Mouse (Mus musculus) forebrain, embryonic 11.5 days (tissue): ENCODE measurements around the gene Nfkb1. TPM values are rescaled to one million over a fixed set of nuclear protein-coding genes. Genes with fewer than 3 reads are reported as not detected.

Experiments
- ATAC-seq: fragments of 200-750 bp; cut with Nextera tagmentation; replicated peaks from 2 replicates; pipeline ENCODE4 v1.8.0; 2017; ENCODE audit warnings: moderate TSS enrichment; ENCODE audit not compliant: low FRiP score
- DNase-seq: peaks from one replicate; pipeline ENCODE4 v3.0.0-alpha.2; 2017; ENCODE audit warnings: low spot score
- H3K27ac ChIP-seq: fragments of 300-500 bp; sonication (generic); 2 replicates; pipeline ENCODE4 v1.5.1; 2014; ENCODE audit warnings: low read depth, low read length
- H3K27me3 ChIP-seq: fragments of 300-500 bp; sonication (generic); 2 replicates; pipeline ENCODE4 v1.6.1; 2014; ENCODE audit warnings: mild to moderate bottlenecking, low read length, mixed read lengths; ENCODE audit not compliant: control insufficient read depth, insufficient read depth
- H3K36me3 ChIP-seq: fragments of 300-500 bp; sonication (generic); 2 replicates; pipeline ENCODE4 v1.6.1; 2014; ENCODE audit warnings: mild to moderate bottlenecking, low read length, moderate library complexity, mixed read lengths; ENCODE audit not compliant: control insufficient read depth, insufficient read depth
- H3K4me1 ChIP-seq: fragments of 300-500 bp; sonication (generic); replicated peaks from 2 replicates; pipeline ENCODE4 v1.6.1; 2014; ENCODE audit warnings: low read length, mixed read lengths; ENCODE audit not compliant: control insufficient read depth, insufficient read depth
- H3K4me2 ChIP-seq: fragments of 300-500 bp; sonication (generic); 2 replicates; pipeline ENCODE4 v1.6.1; 2014; ENCODE audit warnings: low read depth, mild to moderate bottlenecking, low read length, moderate library complexity, mixed read lengths; ENCODE audit not compliant: severe bottlenecking
- H3K4me3 ChIP-seq: fragments of 300-500 bp; sonication (generic); 2 replicates; pipeline ENCODE4 v1.5.1; 2014; ENCODE audit warnings: low read depth, low read length
- H3K9ac ChIP-seq: fragments of 300-500 bp; sonication (generic); 2 replicates; pipeline ENCODE4 v1.6.1; 2014; ENCODE audit warnings: low read length
- H3K9me3 ChIP-seq: fragments of 300-500 bp; sonication (generic); 2 replicates; pipeline ENCODE4 v1.6.1; 2016; ENCODE audit warnings: low read length, mixed read lengths; ENCODE audit not compliant: control insufficient read depth
- WGBS: fragments of 180-500 bp; shearing (Covaris S2); extraction: QIAGEN DNeasy Blood & Tissue Kit; methylation state at CpG from one replicate; pipeline ENCODE4 v1.1.7; 2014; 5-methylcytosine and 5-hydroxymethylcytosine counted together
- polyA plus RNA-seq: library from polyadenylated mRNA; unstranded; fragments of >200 nt; fragmentation: Nextera tagmentation; extraction: Ambion mirVana; gene quantifications from 2 replicates; pipeline ENCODE4 v1.2.1, GENCODE M21; 2014

Nfkb1 gene
- polyA plus RNA-seq, 1 experiment from 2014 or later: 14.5 TPM

DNA sequence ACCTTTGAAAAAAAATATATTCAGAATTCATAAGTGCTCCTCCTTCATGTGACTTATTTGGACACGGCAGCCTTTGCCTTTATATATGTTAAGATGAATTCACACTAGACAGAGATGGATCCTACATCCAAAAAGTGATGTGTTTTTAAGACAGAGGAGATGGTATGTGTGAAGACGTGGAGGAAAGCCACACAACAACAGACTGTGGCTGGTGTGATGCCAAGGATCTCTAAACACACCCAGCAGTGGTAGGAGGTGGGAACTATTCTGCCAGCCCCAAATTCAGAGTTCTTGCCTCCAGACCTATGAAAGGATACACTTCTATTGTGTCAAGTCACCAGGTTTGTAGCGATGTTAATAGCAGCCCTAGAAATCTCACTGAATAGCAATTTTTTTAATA, 24.3 kb downstream of the Nfkb1 start:
- Histone ChIP-seq H3K9me3 (no peaks in the 10 kb centered on the region), H3K36me3 (no peaks in the 10 kb centered on the region), H3K9ac (no peak overlapping the region), H3K27me3 (no peaks in the 10 kb centered on the region), H3K4me1 (no peaks in the 10 kb centered on the region), H3K4me2 (no peak overlapping the region), H3K4me3 (no peak overlapping the region), H3K27ac (no peak overlapping the region)
- ATAC-seq: no peak
- DNase-seq: no peak
- WGBS: 96% methylated on average over 3 of the region's 3 CpGs

DNA sequence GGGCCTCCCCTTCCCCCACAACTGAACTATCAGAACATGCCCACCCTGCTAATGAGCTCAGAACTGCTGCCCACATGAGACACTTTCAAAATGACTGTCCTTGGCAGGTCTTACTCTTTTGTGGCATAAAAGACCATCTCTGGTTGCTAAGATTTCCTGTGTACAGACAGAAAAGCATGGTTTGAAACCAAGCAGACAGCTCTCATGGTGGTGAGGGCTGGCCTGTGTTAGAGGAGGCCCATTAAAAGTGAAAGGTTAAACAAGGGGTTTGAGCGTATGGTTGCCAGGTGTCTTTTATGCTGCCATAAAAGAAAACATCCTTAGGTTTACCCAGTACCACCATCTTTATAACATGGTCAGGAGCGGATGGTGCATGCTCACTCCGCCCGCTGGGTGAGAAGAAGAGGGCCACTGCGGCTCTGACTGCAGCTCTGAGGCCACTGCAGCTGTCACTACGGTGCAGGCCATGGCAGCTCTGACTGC, 25.5 kb downstream of the Nfkb1 start:
- ATAC-seq: 0 out of 2 replicates have a peak, but pooled peaks have one; percentile 28

DNA sequence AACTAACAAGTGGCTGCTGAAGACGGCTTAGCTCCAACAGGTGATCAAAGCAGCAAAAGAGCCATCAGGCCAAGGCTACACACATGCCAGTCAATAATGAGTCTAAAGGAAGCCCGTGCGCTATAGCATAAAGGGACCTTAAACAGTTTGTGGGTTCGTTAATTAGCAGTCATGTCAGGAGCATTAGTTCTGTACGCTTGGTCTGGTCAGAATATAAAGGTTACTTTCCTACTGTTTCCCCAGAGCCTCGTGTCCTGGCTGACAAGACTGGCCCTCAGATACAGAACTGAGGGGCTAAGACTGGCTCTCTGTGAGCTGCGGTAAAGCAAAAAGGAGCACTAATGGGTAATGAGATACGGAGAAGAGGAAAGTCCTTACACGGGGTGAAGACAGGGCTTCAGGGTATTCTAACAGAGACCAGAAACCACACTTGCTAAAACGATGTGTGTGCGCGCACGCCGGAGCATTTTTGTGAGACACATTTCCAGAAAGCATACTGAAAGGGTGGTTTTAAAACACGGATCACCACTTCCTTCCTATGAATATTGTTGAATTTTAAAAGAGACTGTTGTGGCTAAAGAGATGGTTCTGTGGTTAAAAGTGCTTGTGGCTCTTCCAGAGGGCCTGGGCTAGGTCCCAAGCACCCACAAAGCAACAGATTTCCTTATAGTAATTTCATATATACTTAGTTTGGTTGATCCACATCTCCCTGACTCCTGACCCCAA, 29.0 kb downstream of the Nfkb1 start:
- Histone ChIP-seq H3K27me3 (no peaks in the 10 kb centered on the region), H3K27ac (no peak overlapping the region), H3K9me3 (no peaks in the 10 kb centered on the region), H3K9ac (no peak overlapping the region), H3K4me3 (no peak overlapping the region), H3K36me3 (no peaks in the 10 kb centered on the region; the same call in 1 of the 2 replicates), H3K4me1 (no peaks in the 10 kb centered on the region), H3K4me2 (no peak overlapping the region)
- peak; percentile 83 for ATAC-seq
- 53% methylated on average over 15 of the region's 15 CpGs for WGBS
- DNase-seq: no peak

More for the DNA sequence above, 25.5 kb downstream of the Nfkb1 start:
- no peak overlapping the region for H3K9ac ChIP-seq
- H3K9me3 ChIP-seq: no peaks in the 10 kb centered on the region
- H3K4me3 ChIP-seq: no peak overlapping the region
- no peak overlapping the region for H3K4me2 ChIP-seq
- H3K27ac ChIP-seq: no peak overlapping the region
- H3K4me1 ChIP-seq: no peaks in the 10 kb centered on the region
- H3K27me3 ChIP-seq: no peaks in the 10 kb centered on the region
- 88% methylated on average over 6 of the region's 6 CpGs for WGBS
- no peaks in the 10 kb centered on the region; the same call in 1 of the 2 replicates for H3K36me3 ChIP-seq
- no peak for DNase-seq

DNA sequence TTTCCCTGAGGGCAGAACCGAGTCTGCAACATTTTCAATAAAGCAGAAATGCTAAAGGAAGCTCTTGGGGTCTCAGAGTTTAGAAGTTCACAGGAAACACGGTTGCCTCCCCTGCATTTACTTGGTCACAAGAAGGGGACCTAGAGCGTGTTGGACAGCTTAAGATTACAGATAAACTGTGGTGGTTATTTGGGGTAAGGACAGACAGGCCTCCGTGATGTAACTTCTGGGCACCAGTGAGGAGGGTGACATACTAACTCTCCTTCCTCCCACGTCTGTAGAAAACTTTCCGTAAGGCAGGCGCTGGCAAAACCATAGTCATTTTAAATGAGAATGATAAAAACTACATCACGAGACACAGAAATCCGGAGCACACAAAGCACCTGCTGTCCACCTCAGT, 29.6 kb downstream of the Nfkb1 start:
- Histone ChIP-seq H3K9ac (no peak overlapping the region), H3K4me2 (no peak overlapping the region), H3K9me3 (no peaks in the 10 kb centered on the region), H3K4me3 (no peak overlapping the region), H3K27me3 (no peaks in the 10 kb centered on the region), H3K4me1 (no peaks in the 10 kb centered on the region), H3K36me3 (no peaks in the 10 kb centered on the region; the same call in 1 of the 2 replicates), H3K27ac (no peak overlapping the region)
- 80% methylated on average over 9 of the region's 9 CpGs for WGBS
- ATAC-seq (no peak), DNase-seq (no peak)

GRCm38 (mm10) chr3:135658540-135659097, 32.7 kb downstream of the Nfkb1 start:
- no peaks in the 10 kb centered on the region; the same call in 1 of the 2 replicates for H3K36me3 ChIP-seq
- DNase-seq (no peak), ATAC-seq (no peak)
- H3K4me1 ChIP-seq: no peaks in the 10 kb centered on the region
- H3K27ac ChIP-seq: no peak overlapping the region
- WGBS: 89% methylated on average over 7 of the region's 7 CpGs
- H3K9me3 ChIP-seq: no peaks in the 10 kb centered on the region
- no peak overlapping the region for H3K4me2 ChIP-seq
- no peak overlapping the region for H3K9ac ChIP-seq
- no peak overlapping the region for H3K4me3 ChIP-seq
- no peaks in the 10 kb centered on the region for H3K27me3 ChIP-seq

DNA sequence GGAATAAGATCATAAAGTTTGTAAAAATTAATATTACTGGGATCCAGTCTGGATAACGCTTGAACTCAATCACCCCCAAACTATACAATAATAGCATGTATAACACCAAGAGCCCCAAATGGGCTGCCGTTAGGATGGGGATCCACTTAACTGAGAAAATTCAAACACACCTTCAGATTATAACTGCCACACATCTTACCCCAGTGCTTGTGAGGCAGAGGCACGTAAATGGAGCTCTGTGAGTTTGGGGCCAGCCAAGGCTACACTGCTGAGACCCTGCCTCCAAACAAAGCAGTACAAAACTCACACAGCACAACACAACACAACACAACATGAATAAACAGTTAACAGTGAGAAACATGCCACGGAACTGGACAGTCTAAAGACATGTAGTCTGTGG, 35.2 kb downstream of the Nfkb1 start:
- DNase-seq: no peak
- no peak overlapping the region for H3K9ac ChIP-seq
- no peaks in the 10 kb centered on the region; the same call in 1 of the 2 replicates for H3K36me3 ChIP-seq
- H3K27ac ChIP-seq: no peak overlapping the region
- H3K4me1 ChIP-seq: no peaks in the 10 kb centered on the region
- H3K9me3 ChIP-seq: no peaks in the 10 kb centered on the region
- no peak overlapping the region for H3K4me2 ChIP-seq
- 90% methylated on average over 4 of the region's 4 CpGs for WGBS
- no peak overlapping the region for H3K4me3 ChIP-seq
- ATAC-seq: no peak
- H3K27me3 ChIP-seq: no peaks in the 10 kb centered on the region

DNA sequence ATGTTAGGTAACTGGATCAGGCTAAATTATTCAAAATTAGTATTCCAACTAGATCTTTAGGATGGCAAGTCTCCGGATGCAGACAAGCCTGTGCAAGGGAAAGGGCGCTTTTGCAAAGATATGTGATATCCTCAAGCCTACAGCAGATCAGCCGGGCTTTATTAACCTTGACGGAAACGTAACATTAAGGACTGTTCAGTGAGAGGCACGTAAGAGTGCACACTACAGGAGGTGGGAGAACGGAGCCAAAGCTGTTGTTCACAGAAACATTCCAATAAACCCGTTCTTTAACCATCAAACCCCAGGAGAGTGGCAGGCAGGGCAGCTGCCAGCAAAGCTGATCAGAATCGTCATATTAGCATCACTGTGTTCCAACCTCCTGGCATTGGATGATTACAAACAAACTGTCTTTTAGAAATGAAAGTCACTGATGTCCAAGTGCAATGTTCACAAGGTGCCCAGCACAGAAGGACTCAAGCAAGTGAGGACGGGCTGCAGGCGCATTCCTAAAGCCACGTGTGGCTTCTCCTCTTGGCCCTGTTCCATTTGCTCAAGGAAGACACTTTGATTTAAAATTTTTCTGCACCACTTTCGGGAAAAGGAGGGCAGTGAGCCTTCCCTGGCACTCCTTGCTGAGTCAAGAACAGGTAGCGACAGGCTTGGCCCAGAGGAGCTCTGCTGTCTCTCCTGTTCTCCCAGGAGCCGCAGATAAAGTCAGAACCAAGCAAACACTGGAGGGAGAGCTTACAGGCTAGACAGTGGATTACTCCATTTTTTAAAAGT, 40.4 kb downstream of the Nfkb1 start:
- no peak overlapping the region for H3K4me2 ChIP-seq
- ATAC-seq (no peak), DNase-seq (no peak)
- no peaks in the 10 kb centered on the region for H3K9me3 ChIP-seq
- WGBS: 86% methylated on average over 15 of the region's 15 CpGs
- H3K9ac ChIP-seq: no peak overlapping the region
- H3K4me3 ChIP-seq: no peak overlapping the region
- H3K27me3 ChIP-seq: no peaks in the 10 kb centered on the region
- no peak overlapping the region for H3K27ac ChIP-seq
- H3K36me3 ChIP-seq: no peaks in the 10 kb centered on the region; the same call in 1 of the 2 replicates
- H3K4me1 ChIP-seq: no peaks in the 10 kb centered on the region

DNA sequence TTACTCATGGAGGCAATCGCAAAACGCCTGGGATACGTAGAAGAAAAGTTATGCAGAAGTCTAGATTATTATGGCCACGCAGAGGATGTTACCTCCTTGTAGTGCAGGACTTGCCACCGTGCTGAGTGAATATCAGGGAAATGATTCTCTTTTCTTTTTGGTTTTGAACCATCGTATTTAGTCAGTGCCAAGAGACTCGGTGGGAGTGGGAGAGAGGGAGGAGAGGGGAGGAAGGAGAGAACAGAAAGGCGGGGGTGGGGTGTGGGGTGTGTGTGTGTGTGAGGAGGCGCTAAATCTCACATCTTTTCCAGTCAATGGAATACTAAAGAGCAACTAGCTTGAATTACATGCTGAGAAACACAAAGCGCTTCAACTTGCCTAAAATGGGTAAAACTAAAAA, 41.5 kb downstream of the Nfkb1 start:
- Histone ChIP-seq H3K36me3 (no peaks in the 10 kb centered on the region; the same call in 1 of the 2 replicates), H3K4me3 (no peak overlapping the region), H3K9me3 (no peaks in the 10 kb centered on the region), H3K4me2 (no peak overlapping the region), H3K9ac (no peak overlapping the region), H3K27ac (no peak overlapping the region), H3K27me3 (no peaks in the 10 kb centered on the region), H3K4me1 (no peaks in the 10 kb centered on the region)
- WGBS: 86% methylated on average over 10 of the region's 10 CpGs
- ATAC-seq: no peak
- no peak for DNase-seq
